Mouse (Mus musculus) intestine, postnatal 0 days (tissue): ENCODE data around the gene Atp2a1. TPM values are rescaled to one million over a fixed set of nuclear protein-coding genes. Genes with fewer than 3 reads are reported as not detected.

Source experiments
- ATAC-seq: fragments of 200-750 bp; cut with Nextera tagmentation; 2 replicates; pipeline ENCODE4 v1.8.0; 2017; ENCODE audit warnings: mild to moderate bottlenecking, moderate TSS enrichment, moderate library complexity
- H3K27ac ChIP-seq: fragments of 300-500 bp; sonication (generic); 2 replicates; pipeline ENCODE4 v1.5.1; 2014; ENCODE audit warnings: mild to moderate bottlenecking, low read depth, low read length, moderate library complexity
- H3K27me3 ChIP-seq: fragments of 300-500 bp; sonication (generic); replicated peaks from 2 replicates; pipeline ENCODE4 v1.6.1; 2014; ENCODE audit warnings: low read length, mixed read lengths; ENCODE audit not compliant: control insufficient read depth, insufficient read depth
- H3K36me3 ChIP-seq: fragments of 300-500 bp; sonication (generic); 2 replicates; pipeline ENCODE4 v1.6.1; 2014; ENCODE audit warnings: mild to moderate bottlenecking, moderate library complexity; ENCODE audit not compliant: control insufficient read depth, insufficient read depth
- H3K4me1 ChIP-seq: fragments of 300-500 bp; sonication (generic); replicated peaks from 2 replicates; pipeline ENCODE4 v1.6.1; 2014; ENCODE audit warnings: antibody characterized with exemption, low read length, mixed read lengths; ENCODE audit not compliant: control insufficient read depth, insufficient read depth
- H3K4me2 ChIP-seq: fragments of 300-500 bp; sonication (generic); replicated peaks from 2 replicates; pipeline ENCODE4 v1.6.1; 2014; ENCODE audit warnings: low read depth, mild to moderate bottlenecking, moderate library complexity
- H3K4me3 ChIP-seq: fragments of 300-500 bp; sonication (generic); 2 replicates; pipeline ENCODE4 v1.5.1; 2014; ENCODE audit warnings: low read depth, low read length
- H3K9ac ChIP-seq: fragments of 300-500 bp; sonication (generic); 2 replicates; pipeline ENCODE4 v1.6.1; 2014; ENCODE audit warnings: mild to moderate bottlenecking, low read depth, low read length
- H3K9me3 ChIP-seq: fragments of 300-500 bp; sonication (generic); 2 replicates; pipeline ENCODE4 v1.6.1; 2016; ENCODE audit warnings: mixed run types; ENCODE audit not compliant: control insufficient read depth
- CTCF ChIP-seq: sonication (generic); IDR thresholded peaks from 2 replicates; pipeline ENCODE4 v1.5.1; 2016; ENCODE audit warnings: low read depth, mild to moderate bottlenecking, control low read depth, antibody characterized with exemption, moderate library complexity
- WGBS: fragments of 180-500 bp; shearing (Covaris S2); extraction: QIAGEN DNeasy Blood & Tissue Kit; methylation state at CpG from one replicate; pipeline ENCODE4 v1.1.7; 2014; 5-methylcytosine and 5-hydroxymethylcytosine counted together
- polyA plus RNA-seq: library from polyadenylated mRNA; unstranded; fragments of >200 nt; fragmentation: Nextera tagmentation; extraction: Ambion mirVana; gene quantifications from 2 replicates; pipeline ENCODE4 v1.2.1, GENCODE M21; 2015

Gene Atp2a1
- polyA plus RNA-seq, 1 experiment from 2014 or later, result 0.05 TPM

DNA sequence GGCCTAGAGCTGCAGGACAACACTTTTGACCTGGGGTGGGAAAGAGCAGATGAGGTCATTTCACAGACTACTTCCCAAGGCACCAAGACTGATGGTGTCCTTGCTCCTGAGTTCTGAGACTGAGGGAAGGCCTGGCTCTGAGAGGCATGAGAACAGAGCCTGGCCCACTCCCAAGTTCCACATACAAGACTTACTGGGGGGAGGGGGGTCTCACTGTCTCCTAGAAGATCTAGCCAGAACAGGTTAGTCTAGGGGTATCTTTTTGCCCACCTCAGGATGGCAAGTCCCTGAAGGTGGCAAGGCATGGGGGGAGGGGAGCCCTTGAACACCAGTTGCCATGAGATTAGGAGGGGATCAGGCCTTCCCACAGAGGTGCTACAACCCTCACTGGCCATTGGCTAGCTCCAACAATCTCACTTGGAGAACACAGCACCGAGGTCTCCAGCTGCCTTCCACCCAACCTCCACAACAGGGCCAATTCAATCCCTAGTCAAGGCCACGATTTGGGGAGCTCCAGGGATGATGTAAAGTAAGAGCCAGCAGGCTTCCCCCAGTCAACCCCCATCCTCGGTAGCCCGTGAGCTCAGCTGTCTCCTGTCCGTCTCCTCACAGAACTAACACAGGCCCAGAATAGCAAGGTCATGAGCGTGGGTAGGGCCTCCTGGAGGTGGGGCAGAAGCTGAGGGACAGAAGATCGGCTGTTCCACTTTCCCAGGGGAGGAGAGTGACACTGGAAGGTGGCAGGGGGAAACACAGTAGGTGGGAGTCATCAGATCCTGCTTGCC, 2.5 kb upstream of the Atp2a1 start:
- H3K4me1 ChIP-seq, result no peaks in the 10 kb centered on the region
- no peak overlapping the region for H3K9ac ChIP-seq
- WGBS, result 28% methylated on average over 7 of the region's 7 CpGs
- no peak overlapping the region for H3K4me3 ChIP-seq
- peaks cover 39% of the 10 kb centered on the region for H3K36me3 ChIP-seq
- H3K4me2 ChIP-seq, result no peak overlapping the region
- no peak for ATAC-seq
- H3K27ac ChIP-seq, result no peak overlapping the region
- no peak for TF ChIP-seq CTCF
- no peaks in the 10 kb centered on the region for H3K9me3 ChIP-seq
- H3K27me3 ChIP-seq, result no peaks in the 10 kb centered on the region

DNA sequence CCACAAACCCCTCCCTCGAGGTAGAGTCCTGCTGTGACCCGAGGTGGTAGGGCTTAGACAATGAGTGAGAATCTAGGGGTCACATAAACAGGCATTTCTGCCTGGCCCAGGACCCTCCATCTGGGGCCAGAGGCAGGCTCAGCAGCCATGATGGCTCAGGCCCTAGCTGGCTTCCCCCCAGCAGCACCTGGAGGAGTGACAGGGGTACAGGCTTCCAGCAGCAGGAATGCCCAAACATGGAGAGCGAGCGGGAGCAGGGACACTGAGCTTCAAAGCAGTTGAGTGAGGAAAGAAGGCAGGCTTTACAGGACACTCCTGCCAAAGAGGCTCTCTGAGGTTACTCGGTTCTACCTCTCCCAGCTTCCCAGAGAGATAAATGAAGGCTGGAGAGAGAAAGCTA, 1.9 kb upstream of the Atp2a1 start:
- Histone ChIP-seq H3K27me3 (no peaks in the 10 kb centered on the region), H3K9me3 (no peaks in the 10 kb centered on the region), H3K9ac (no peak overlapping the region), H3K27ac (no peak overlapping the region), H3K4me3 (no peak overlapping the region), H3K4me2 (no peak overlapping the region), H3K4me1 (no peaks in the 10 kb centered on the region), H3K36me3 (peaks cover 33% of the 10 kb centered on the region)
- WGBS, result 42% methylated on average over 5 of the region's 5 CpGs
- no peak for TF ChIP-seq CTCF
- no peak for ATAC-seq

DNA sequence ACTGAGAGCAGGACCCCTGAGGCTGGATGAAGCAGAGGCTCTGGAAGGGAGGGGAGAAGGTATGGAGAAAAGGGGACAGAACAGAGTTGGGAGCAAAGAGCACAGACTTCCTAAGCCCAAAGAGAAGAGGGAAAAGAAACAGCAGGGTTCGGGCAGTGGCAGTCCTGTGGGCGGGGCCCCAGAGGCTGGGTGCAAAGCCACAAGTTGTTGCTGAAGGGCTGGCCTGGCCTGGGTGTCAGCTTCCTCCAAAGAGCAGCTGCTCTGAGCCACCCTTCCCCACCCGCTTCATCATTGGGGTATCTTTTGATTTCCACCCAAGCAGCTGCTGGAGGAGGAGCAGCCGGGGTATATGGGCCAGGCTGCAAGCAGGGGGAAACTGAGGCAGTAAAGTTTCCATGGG, 1.2 kb upstream of the Atp2a1 start:
- no peak for TF ChIP-seq CTCF
- Histone ChIP-seq H3K36me3 (peaks cover 27% of the 10 kb centered on the region), H3K4me2 (no peak overlapping the region), H3K9ac (no peak overlapping the region), H3K4me3 (no peak overlapping the region), H3K4me1 (no peaks in the 10 kb centered on the region), H3K27ac (no peak overlapping the region), H3K27me3 (no peaks in the 10 kb centered on the region), H3K9me3 (no peaks in the 10 kb centered on the region)
- WGBS, result 64% methylated on average over 4 of the region's 4 CpGs
- no peak for ATAC-seq

DNA sequence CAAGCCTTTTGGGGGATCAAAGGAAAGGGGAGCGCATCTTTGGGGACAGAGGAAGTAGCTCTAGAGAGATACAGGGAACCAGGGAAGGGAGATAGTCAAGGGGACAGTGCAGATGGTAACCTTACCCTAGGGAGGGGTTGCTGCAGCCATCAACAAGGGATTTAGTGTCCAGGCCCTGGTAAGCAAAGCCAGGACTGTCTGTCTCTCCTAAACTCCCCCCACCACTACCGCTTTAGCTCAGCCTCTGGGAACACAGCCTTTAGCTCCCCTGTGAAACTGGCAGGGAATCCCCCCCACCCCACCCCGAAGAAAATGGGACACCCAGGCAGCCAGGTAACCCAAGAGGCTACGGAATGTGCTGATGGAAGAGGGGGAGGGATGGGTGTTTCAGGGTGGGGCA, 639 bp upstream of the Atp2a1 start:
- Histone ChIP-seq H3K4me1 (no peaks in the 10 kb centered on the region), H3K4me2 (no peak overlapping the region), H3K27me3 (no peaks in the 10 kb centered on the region), H3K4me3 (no peak overlapping the region), H3K27ac (no peak overlapping the region), H3K9me3 (no peaks in the 10 kb centered on the region), H3K9ac (no peak overlapping the region), H3K36me3 (peaks cover 21% of the 10 kb centered on the region)
- no peak for TF ChIP-seq CTCF
- WGBS, result 66% methylated on average over 4 of the region's 4 CpGs
- ATAC-seq, result no peak

DNA sequence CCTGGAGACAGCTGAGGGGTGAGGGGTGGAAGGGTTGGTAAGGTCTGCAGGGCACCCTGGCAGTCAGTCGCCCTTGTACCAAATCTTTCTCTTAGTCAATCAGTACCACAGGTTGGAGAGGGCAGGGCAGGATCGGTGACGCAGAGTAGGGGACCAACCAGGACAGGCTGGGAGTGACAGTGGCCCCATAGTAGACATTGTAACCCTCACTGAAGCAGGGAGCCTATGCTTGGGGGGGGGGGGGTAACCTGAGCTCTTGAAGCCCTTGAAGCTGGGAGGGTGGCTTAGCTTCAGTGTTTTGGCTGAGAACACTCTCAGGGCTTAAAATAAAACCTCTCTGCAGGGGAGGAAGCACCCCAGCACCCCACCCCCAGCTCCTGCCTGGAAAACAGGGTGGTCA, 1.3 kb downstream of the Atp2a1 start:
- Histone ChIP-seq H3K36me3 (peaks cover 2% of the 10 kb centered on the region), H3K4me1 (no peaks in the 10 kb centered on the region), H3K27ac (no peak overlapping the region), H3K9ac (no peak overlapping the region), H3K9me3 (no peaks in the 10 kb centered on the region), H3K4me3 (no peak overlapping the region), H3K4me2 (no peak overlapping the region), H3K27me3 (no peaks in the 10 kb centered on the region)
- WGBS, result 49% methylated on average over 3 of the region's 3 CpGs
- TF ChIP-seq CTCF, result no peak
- ATAC-seq, result no peak

DNA sequence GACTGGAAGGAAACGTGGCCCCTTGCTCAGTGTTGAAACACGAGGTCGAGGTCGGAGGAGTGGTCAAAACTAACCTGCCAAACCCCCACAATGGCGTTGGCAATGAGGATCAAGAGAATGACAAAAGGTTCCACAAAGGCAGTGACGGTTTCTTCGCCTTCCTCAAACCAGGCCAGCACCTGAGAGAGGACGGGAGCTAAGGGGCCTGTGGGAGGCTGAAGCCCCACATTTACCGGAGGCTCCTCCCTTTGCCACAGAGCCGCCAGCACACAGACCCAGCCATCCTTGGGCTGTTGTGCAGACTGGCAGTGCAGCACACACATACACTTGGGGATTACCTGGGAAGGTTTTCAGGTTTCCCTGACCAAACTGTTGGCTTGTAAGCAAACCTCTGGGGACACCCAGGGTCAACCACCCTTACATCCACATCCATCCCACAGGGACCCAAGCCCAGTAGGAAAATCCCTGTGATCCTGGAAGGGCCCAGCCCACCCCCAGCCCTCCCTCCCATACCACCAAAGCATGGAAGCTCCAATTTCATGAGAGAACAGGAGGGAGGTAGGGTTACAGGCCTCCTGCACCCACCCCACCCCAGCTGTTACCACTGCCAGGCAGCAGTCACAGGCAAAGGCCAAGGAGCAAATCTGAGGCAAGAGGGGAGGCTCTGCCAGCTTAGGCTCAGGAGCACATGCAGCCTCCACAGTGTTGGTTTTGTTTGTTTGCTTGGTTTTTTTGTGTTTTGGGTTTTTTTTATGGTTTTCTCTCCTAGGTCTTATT, 2.1 kb downstream of the Atp2a1 start:
- Histone ChIP-seq H3K4me3 (no peak overlapping the region), H3K27me3 (no peaks in the 10 kb centered on the region), H3K9me3 (no peaks in the 10 kb centered on the region), H3K4me2 (no peak overlapping the region), H3K36me3 (no peaks in the 10 kb centered on the region; the same call in 1 of the 2 replicates), H3K4me1 (no peaks in the 10 kb centered on the region), H3K9ac (no peak overlapping the region), H3K27ac (no peak overlapping the region)
- TF ChIP-seq CTCF, result no peak
- no peak for ATAC-seq
- 58% methylated on average over 10 of the region's 10 CpGs for WGBS
